Mouse (Mus musculus): ENCODE measurements around the gene Sox6.

Gene Sox6

DNA sequence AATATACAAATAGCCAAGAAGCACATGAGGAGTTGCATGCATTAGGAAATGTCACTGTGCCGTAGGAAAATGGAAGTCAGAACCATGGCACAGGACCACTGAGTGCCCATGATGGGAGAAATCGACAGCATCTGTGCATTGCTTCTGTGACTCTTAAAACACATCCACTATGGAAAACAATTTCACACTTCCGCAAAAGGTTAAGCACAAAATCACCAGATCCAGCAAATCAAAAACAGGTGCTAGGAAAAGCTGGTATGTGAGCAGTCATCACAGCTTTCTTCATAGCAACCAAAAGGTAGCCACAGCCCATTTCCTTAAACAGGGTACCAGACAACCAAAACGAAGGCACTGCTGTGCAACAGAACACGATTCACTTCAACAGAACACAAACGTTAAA is 52.9 kb downstream of the Sox6 start:
- DNase-seq (ENCODE audit: low spot score), result no peak

GRCm38 (mm10) chr7:115984076-115984475 is 54.5 kb downstream of the Sox6 start:
- DNase-seq (ENCODE audit: low spot score), result no peak

DNA sequence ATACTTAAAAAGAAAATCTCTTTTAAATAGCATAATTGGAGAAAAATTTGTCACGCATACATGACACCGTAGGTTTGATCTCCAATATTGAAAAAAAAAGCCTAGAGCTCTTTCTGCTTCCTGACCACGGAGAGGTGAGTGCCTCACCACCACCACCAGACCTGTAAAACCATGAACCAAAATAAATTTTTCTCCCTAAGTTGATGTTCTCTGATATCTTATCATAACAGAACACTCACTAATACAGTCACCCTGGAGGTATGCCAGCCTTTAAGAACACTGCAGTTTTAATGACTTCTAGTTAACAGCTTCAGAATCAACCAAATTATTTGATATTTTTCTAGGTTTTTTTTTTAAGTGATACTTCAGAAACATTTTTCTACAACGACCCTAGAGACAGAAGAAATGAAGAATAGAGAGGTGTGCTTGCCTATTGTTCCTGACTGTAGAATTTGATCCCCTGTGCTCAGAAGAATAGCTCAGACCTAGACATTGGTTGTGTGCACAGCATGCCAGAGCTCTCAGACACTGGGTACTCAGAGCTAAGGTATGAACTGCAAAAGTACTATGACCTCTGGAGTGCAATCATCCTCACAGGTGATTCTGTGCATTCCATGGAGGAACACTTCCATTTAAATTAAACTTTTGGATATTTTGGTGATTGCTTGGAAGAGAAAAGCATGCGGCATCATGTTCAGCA is 58.6 kb downstream of the Sox6 start:
- DNase-seq (ENCODE audit: low spot score), result no peak

DNA sequence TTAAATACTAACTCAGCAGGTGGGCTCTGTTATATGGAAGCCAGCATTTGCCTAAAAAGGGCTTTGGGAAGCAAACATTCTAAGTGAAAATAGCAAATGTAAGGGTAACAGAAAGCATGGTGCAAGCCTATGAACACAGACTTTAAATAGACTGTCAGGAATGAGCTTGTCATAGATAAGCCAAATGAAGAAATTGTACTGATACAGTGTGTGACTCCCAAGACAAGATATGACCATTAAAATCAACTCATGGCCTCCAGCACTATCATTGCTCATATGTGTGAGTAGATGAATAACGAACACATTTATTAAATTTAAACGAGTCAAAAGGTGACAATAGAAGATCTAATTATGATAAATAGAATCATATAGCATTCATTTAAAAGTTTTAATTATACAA is 64.1 kb downstream of the Sox6 start:
- no peak for DNase-seq (ENCODE audit: low spot score)

- peak; percentile 8 for DNase-seq (ENCODE audit: low spot score)
Observed at GRCm38 (mm10) chr7:115967186-115967585, 71.4 kb downstream of the Sox6 start.

- no peak for DNase-seq (ENCODE audit: low spot score)
Observed at GRCm38 (mm10) chr7:115966181-115966580, 72.4 kb downstream of the Sox6 start.

DNA sequence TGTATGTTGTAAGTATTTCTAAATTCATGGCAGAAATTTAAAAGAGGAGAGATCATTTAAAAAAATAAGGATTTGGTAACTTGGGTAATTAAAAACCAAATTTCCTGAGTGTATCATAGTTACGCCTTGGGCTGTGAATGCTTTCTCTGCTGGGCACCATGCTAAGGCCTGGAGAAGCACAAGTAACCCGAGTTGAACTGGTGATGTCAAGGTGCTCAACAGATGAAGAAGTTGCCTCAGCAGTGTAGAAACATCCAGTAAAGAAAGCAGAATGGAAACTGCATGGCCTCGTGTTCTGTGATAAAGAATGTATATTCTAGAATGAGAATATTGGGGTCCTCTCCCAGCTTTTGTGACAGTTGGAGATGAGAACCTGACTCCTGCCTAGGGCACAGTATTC is 85.5 kb downstream of the Sox6 start:
- no peak for DNase-seq (ENCODE audit: low spot score)

DNA sequence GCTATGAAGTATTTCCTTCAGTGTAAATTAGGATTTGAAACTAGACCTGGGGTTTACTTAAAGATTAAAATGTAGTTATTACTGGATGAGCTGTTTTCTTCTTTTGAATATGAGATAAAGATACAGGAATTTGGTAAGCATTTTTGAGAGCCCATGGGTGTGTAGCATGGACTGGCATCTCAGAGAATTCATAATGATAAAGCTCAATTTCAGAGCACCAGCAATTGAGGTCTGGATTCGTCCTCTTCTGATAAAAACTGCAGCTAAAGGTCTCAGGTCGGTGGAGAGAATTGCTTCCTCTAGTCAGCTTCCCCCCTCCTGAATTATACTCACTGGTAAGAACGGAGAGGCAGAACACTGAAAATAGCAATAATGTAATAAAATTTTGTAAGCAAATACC is 86.4 kb downstream of the Sox6 start:
- DNase-seq (ENCODE audit: low spot score), result no peak

DNA sequence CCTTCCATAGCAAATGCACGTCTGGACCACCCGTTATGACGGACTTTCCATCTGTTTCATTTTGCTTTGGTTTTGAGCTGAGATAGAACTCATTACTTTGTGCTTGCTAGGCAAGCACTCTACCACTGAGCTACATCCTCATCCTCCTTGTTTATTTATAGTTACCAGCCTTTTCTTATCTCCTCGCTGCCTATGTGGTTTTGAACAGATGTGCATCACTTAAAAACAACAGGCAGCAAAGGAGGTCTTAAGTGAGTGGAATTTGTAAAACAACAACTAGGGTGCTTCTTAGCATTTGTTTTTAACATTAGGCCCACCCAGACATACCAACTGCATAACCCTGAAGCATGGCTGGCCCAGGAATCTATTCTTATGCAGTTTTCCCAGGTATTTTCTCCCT is 86.9 kb downstream of the Sox6 start:
- DNase-seq (ENCODE audit: low spot score), result no peak

DNA sequence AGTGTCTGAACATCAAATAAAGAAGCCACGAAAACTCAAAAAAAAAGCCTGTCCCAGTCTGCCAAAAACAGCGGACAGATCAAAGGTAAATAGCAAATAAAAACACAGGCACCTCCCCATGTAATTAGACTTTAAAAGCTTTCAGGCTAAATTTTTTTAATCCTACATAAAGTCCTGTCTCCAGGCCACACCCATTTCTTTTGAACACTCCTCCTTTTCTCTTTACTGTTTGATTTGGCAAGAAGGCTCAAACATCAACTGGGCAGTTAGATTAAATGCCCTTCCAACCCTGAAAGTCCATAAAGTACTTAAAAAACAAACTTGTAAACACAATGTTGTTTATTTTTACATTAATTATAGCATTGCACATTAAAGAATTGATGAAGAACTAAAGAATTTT is 90.7 kb downstream of the Sox6 start:
- DNase-seq (ENCODE audit: low spot score), result no peak

- no peak for DNase-seq (ENCODE audit: low spot score)
Observed at GRCm38 (mm10) chr7:115946559-115946958, 92.0 kb downstream of the Sox6 start.

- DNase-seq (ENCODE audit: low spot score), result no peak
Observed at GRCm38 (mm10) chr7:115945516-115945915, 93.1 kb downstream of the Sox6 start.

GRCm38 (mm10) chr7:115944250-115944649 is 94.3 kb downstream of the Sox6 start:
- no peak for DNase-seq (ENCODE audit: low spot score)

GRCm38 (mm10) chr7:115941766-115942165 is 96.8 kb downstream of the Sox6 start:
- DNase-seq (ENCODE audit: low spot score), result no peak

DNA sequence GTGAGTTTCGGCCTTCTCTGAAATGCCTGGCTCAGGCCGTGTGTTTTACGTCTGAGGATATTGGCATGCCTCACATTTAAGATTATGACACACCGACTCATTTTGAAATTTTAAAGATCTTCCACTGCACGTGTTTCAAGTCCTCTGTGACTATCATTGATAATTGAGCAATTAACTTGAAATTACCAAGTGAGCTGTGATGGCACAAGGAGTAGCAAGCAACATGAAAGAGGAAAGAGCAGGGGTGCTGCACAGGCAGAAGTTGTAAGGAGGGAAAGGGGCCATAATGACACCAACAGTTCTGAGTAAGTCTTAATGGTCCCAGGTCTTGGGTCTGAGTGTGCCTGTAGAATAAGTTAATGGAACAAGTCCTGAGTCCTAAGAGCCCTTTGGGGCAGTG is 99.3 kb downstream of the Sox6 start:
- no peak for DNase-seq (ENCODE audit: low spot score)

DNA sequence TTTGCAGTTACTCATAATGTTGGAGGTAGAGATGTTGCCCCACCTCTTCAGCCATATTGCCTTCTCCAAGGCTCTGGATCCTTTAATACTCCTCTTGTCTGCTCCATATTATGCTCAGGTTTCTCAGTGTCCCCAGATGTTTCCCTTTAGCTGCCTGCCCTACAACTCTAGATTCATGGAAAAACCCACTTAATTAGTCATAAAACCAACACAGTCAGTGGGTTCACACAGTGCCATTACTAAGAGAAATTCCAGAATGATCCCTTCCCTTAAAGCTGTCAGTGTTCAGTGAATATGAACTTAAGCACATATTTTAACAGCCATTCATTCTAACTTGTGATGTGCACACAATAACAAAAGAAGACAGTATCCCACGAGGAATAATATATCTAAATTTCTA is 101.7 kb downstream of the Sox6 start:
- DNase-seq (ENCODE audit: low spot score), result no peak

DNA sequence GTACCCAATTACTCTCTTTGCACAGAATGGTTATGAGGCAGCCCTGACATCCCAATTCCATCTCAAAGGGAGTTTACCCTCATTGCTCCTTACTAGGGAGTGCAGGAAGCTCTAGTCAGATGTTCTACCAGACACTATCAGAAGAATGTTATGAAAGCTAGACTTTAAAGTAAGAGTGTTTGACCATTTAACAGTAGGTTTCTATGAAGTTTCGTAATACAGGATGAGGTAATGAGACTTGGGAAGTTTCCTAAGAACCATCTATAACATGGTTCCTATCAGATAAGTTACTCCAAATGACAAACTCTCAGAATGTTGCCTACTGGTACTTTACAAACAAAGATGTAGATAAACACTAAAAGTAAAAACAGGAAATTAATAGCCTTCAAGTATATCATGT is 123.3 kb downstream of the Sox6 start:
- DNase-seq (ENCODE audit: low spot score), result no peak

GRCm38 (mm10) chr7:115910313-115910712 is 128.3 kb downstream of the Sox6 start:
- no peak for DNase-seq (ENCODE audit: low spot score)

DNA sequence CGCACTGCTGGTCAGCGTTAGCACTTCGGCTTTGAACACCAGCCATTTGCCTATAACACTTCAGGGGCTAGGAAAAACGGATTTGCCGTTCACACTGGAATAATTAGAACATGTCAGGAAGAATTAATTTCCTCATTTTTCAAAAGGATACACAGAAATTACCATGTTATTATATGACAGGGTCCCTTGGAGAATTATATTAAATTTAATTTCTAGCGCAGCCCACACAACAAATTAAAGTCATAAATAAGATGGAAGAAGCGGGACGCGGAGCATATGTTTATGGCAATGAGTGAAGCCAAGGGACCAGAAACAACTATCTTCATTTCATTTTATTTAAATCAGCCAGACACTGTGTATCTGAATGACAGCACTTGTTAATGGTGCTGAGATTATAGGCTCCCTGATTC is 133.8 kb downstream of the Sox6 start:
- no peak for DNase-seq (ENCODE audit: low spot score)

DNA sequence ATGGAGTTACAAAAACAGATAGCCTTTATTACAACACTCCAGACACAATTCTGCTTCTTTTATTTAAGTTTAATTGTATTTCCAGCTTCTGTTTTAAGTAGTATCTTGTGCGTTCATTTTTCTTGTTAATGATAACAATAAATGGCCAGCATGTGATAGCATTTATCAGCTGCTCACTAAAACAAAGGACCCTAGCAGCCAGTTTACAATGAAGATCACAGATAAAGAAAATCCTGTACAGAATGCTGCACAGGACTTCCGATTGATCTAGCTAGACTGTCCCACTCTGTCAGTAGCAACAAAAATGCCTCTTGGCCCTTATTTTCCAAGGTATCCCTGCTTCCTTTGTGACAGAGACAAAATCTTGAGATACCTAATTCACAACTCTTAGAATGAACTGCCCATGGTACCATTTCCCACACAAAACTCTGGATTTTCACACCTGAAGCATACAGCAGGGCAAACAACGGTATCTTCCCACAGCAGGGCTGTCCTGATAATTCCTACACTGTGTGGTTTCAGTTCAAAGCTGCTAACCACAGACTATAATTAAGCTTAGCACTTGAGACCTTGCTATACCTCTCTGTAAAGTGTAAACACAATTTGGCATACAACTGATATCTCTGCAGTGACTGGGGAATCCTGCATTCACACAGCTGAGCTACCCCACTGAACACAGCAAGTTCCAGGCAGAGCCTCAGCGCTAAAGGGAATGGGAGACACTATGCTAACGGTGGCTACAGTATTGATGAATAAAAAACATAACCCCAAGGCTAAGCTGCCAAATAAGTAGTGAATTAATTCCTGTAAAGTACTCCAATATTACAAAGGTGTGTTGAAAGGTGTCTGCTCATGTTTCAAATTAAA is 134.4 kb downstream of the Sox6 start:
- no peak for DNase-seq (ENCODE audit: low spot score)

DNA sequence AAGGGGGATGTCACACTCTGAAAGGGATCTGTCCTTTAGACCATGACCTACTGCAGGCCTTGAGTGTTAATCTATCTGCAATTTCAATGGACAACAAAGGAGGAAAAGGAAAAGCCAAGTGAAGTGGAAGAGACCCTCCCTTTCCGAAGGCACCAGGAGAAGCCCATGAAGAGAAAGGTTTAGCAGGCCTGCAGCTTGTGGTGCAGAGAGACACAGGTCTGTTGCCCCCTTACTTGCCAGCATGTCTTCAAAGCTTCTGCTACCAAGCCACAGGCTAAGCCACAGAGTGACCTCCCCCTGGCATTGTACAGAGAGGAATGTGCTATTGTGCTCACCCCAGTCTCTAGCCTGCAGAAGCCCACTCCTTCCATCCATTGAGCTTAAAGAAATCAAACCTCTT is 135.2 kb downstream of the Sox6 start:
- DNase-seq (ENCODE audit: low spot score), result no peak

DNA sequence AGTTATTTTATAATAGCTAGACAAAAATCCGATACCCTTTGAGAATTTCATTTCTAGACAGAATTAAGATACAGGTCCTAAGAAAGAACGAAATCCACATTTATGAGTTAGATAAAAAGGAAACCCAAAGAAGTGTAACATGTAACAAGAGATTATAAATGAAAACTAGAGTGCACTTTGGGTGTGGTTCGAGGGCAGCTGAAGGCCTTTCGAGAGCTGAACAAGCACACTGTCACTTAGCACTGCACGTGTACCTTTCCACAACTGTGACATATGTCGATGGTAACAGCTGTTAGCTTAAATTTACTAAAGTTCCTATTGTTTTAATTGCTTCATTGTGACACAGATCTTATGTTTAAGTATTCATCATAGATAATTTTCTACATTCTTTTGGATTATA is 142.8 kb downstream of the Sox6 start:
- no peak for DNase-seq (ENCODE audit: low spot score)

DNA sequence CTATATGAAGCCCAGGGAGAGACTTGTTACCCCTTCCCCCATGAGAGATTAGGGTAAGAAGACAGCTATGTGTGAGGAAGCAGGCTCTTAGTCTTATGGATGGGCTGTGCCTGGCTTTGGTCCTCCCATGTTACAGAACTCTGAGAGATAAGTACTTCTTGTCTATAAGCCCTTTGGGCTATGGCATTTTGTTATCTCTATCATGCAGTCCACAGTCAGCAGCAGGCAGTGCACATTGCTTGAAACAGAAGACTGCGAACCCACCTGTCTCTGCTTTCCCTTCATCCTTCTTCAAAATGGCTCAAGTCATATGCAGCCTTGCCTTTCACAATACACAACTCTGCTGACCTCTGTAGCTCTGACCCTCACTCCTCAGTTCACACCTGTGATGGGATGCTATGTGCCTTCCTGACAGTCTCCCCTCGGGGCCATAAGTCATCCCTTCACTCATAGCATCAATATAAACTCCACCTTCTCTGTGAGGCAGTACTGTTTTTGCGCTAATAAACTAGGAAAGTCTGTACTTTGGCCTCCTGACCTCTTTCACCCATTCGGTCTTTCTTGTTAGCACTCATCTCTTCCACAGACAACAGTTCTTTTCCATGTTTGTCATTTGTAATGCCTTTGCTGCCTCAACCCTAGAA is 143.4 kb downstream of the Sox6 start:
- no peak for DNase-seq (ENCODE audit: low spot score)
